In genomic region chr15:100213339-100213738, GRCm38 (mm10) we compare ENCODE assay signal across 17 mouse cellular contexts.
"Had no signal": no experiment of that assay in that cellular context is flagged by ENCODE, and none has a peak within 500 bp of the region (broad histone marks: within the 10 kb centered on the region; RNA-seq: fewer than 3 reads in every experiment).

No protein-coding gene starts in this region.

- ATAC-seq: midbrain, embryonic 13.5 days had no signal

- H3K27ac ChIP-seq: kidney, postnatal 0 days; liver, embryonic 15.5 days; lung, embryonic 15.5 days; midbrain, embryonic 10.5 days; midbrain, embryonic 13.5 days; stomach, embryonic 15.5 days had no signal

- H3K4me3 ChIP-seq: liver, embryonic 15.5 days; lung, embryonic 15.5 days; megakaryocyte, embryonic 14.5 days; midbrain, embryonic 10.5 days; midbrain, embryonic 13.5 days; stomach, embryonic 15.5 days had no signal

- DNase-seq: kidney, adult 2 months; kidney, postnatal 25 days; lung, adult 18-20 months; lung, postnatal 10 days; lung, postnatal 36 days; right cerebral cortex, adult 18-20 months; right cerebral cortex, postnatal 14 days; spleen, adult 18-20 months; thymus, adult 18-20 months; thymus, postnatal 36 days had no signal
